ENCODE assay signal across 13 mouse cellular contexts in genomic region chr13:63188811-63189210, GRCm38 (mm10).
DNase-seq lines count a peak whose midpoint lies in the region; ATAC-seq and TF ChIP-seq lines count a peak whose summit lies in the region.
"Had no signal": no experiment of that assay in that cellular context is flagged by ENCODE, and none has a peak within 500 bp of the region (broad histone marks: within the 10 kb centered on the region; RNA-seq: fewer than 3 reads in every experiment).

No protein-coding gene starts in this region.

- 0 out of 2 replicates have a peak, but pooled peaks cover 4% of the 10 kb centered on the region for H3K36me3 ChIP-seq in embryonic facial prominence, embryonic 15.5 days
- no peaks in the 10 kb centered on the region for H3K36me3 ChIP-seq in kidney, postnatal 0 days (ENCODE audit: insufficient read depth, low read length)
- H3K36me3 ChIP-seq in lung, embryonic 14.5 days (ENCODE audit: insufficient read depth), result no peaks in the 10 kb centered on the region
- H3K36me3 ChIP-seq: forebrain, embryonic 15.5 days had no signal

- H3K27me3 ChIP-seq in embryonic facial prominence, embryonic 15.5 days, result no peaks in the 10 kb centered on the region
- H3K27me3 ChIP-seq in kidney, postnatal 0 days (ENCODE audit: insufficient read depth, low read length), result no peaks in the 10 kb centered on the region
- H3K27me3 ChIP-seq in lung, embryonic 14.5 days (ENCODE audit: insufficient read depth, low read length), result no peaks in the 10 kb centered on the region
- H3K27me3 ChIP-seq: forebrain, embryonic 15.5 days had no signal

- no peaks in the 10 kb centered on the region for H3K9me3 ChIP-seq in embryonic facial prominence, embryonic 15.5 days (replicated peaks)
- H3K9me3 ChIP-seq in kidney, postnatal 0 days (replicated peaks; ENCODE audit: low read length), result no peaks in the 10 kb centered on the region
- no peaks in the 10 kb centered on the region for H3K9me3 ChIP-seq in lung, embryonic 14.5 days (ENCODE audit: low read depth, low read length)
- H3K9me3 ChIP-seq: forebrain, embryonic 15.5 days had no signal

- peak; percentile 8 for DNase-seq in adrenal gland, postnatal 25 days
- peak; percentile 49 for DNase-seq in kidney, postnatal 0 days (ENCODE audit: low spot score)
- DNase-seq in lung, embryonic 14.5 days, result peak; percentile 41
- no peak for DNase-seq in layer of hippocampus, adult 11-12 months (ENCODE audit: low spot score)
- no peak for DNase-seq in spleen, postnatal 36 days (ENCODE audit: low spot score in 2 of 2)
- DNase-seq: cerebellum, adult 9-11 months; gastrocnemius, postnatal 25 days; heart, postnatal 14 days; left cerebral cortex, postnatal 4 days had no signal

- no peak overlapping the region for H3K4me3 ChIP-seq in embryonic facial prominence, embryonic 15.5 days (replicated peaks)
- H3K4me3 ChIP-seq in kidney, postnatal 0 days (replicated peaks; ENCODE audit: low read depth, low read length), result no peak overlapping the region
- H3K4me3 ChIP-seq in lung, embryonic 14.5 days (ENCODE audit: low read depth, low read length), result no peak overlapping the region
- H3K4me3 ChIP-seq: forebrain, embryonic 15.5 days had no signal

- H3K27ac ChIP-seq in embryonic facial prominence, embryonic 15.5 days (replicated peaks), result peak overlapping the region; percentile 86; the same call in 1 of the 2 replicates
- no peak overlapping the region for H3K27ac ChIP-seq in kidney, postnatal 0 days
- H3K27ac ChIP-seq in lung, embryonic 14.5 days (ENCODE audit: low read depth), result 0 out of 2 replicates have a peak overlapping the region, but pooled peaks have one; percentile 9
- H3K27ac ChIP-seq: forebrain, embryonic 15.5 days had no signal

- H3K4me2 ChIP-seq in embryonic facial prominence, embryonic 15.5 days (replicated peaks), result no peak overlapping the region
- H3K4me2 ChIP-seq in kidney, postnatal 0 days (ENCODE audit: low read length), result no peak overlapping the region
- H3K4me2 ChIP-seq in lung, embryonic 14.5 days, result no peak overlapping the region
- H3K4me2 ChIP-seq: forebrain, embryonic 15.5 days had no signal

- peak; percentile 24; the same call in 1 of the 2 replicates for TF ChIP-seq CTCF in kidney, postnatal 0 days (IDR thresholded peaks at IDR 0.05; ENCODE audit: low read depth)
- TF ChIP-seq CTCF in lung, embryonic 14.5 days (IDR thresholded peaks at IDR 0.05; ENCODE audit: low read depth), result no peak

- H3K9ac ChIP-seq in embryonic facial prominence, embryonic 15.5 days, result no peak overlapping the region
- no peak overlapping the region for H3K9ac ChIP-seq in kidney, postnatal 0 days (ENCODE audit: low read depth, low read length)
- no peak overlapping the region for H3K9ac ChIP-seq in lung, embryonic 14.5 days
- H3K9ac ChIP-seq: forebrain, embryonic 15.5 days had no signal

- no peak for ATAC-seq in embryonic facial prominence, embryonic 15.5 days (ENCODE audit: insufficient number of reproducible peaks, low FRiP score, low TSS enrichment, low read depth)
- ATAC-seq in kidney, postnatal 0 days (replicated peaks; ENCODE audit: low FRiP score, low read depth), result peak; percentile 67
- peak; percentile 50; the same call in 1 of the 2 replicates for ATAC-seq in lung, embryonic 14.5 days (ENCODE audit: insufficient read depth)
- ATAC-seq in activated CD4-positive, CD25-positive, alpha-beta regulatory T cell, adult 4 months, result no peak
- ATAC-seq: forebrain, embryonic 15.5 days; inflammation-experienced regulatory T-cells, adult 6 months had no signal

- peaks cover 34% of the 10 kb centered on the region for H3K4me1 ChIP-seq in embryonic facial prominence, embryonic 15.5 days
- peaks cover 22% of the 10 kb centered on the region for H3K4me1 ChIP-seq in kidney, postnatal 0 days (replicated peaks; ENCODE audit: insufficient read depth, low read length)
- H3K4me1 ChIP-seq in lung, embryonic 14.5 days (ENCODE audit: insufficient read depth), result peaks cover 6% of the 10 kb centered on the region

- WGBS in embryonic facial prominence, embryonic 15.5 days, result 61% methylated on average over 2 of the region's 2 CpGs
- WGBS in kidney, postnatal 0 days, result 30% methylated on average over 2 of the region's 2 CpGs
- WGBS in lung, embryonic 14.5 days, result 37% methylated on average over 2 of the region's 2 CpGs

Comparison
In these comparisons a context has a peak if more than half of its experiments do, and no peak if none do; other contexts are left out.
1. DNase-seq: peak in adrenal gland, postnatal 25 days (single experiment), kidney, postnatal 0 days (single experiment) and lung, embryonic 14.5 days (single experiment); none in layer of hippocampus, adult 11-12 months (single experiment) and spleen, postnatal 36 days (0 of 2).
2. ATAC-seq: peak in kidney, postnatal 0 days (single experiment) and lung, embryonic 14.5 days (single experiment); none in embryonic facial prominence, embryonic 15.5 days (single experiment) and activated CD4-positive, CD25-positive, alpha-beta regulatory T cell, adult 4 months (single experiment).